Mouse (Mus musculus): ENCODE data around the gene Sh3rf1. TPM values are rescaled to one million over a fixed set of nuclear protein-coding genes. Genes with fewer than 3 reads are reported as not detected.
A peak's percentile ranks its signal among the peaks of the same experiment; 100 is the strongest.

Sh3rf1 gene
- polyA plus RNA-seq, 1 experiment from 2014 or later: 34.7 TPM

DNA sequence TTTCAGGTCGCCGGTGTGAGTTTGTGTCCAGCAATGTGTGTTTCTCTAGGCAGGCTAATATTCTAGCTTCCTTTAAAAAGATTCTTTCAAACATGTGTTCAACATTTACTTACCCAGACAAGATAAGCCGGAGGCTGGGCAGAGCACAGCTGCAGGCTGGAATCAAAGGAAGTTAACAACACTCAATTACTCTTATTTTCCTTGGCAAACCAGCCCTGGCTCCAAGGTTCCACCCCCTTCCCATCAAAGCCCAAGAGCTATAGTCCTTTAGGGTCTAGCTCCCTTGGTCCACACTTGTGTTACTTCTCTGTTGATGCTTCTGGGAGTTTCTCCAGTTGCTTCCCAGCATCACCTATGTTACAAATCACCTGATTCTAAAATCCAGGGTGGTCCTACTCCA is 6.7 kb upstream of the Sh3rf1 start:
- H3K27ac ChIP-seq (ENCODE audit: low read length): no peak overlapping the region
- H3K9me3 ChIP-seq (replicated peaks; ENCODE audit: control insufficient read depth, low read length, poor library complexity, severe bottlenecking): no peaks in the 10 kb centered on the region
- ATAC-seq: no peak
- 75% methylated on average over 3 of the region's 3 CpGs for WGBS
- no peak overlapping the region for H3K4me2 ChIP-seq (ENCODE audit: low read length)
- H3K4me1 ChIP-seq (ENCODE audit: control insufficient read depth, insufficient read depth, low read length): no peaks in the 10 kb centered on the region
- H3K9ac ChIP-seq (ENCODE audit: low read depth, low read length): no peak overlapping the region
- H3K4me3 ChIP-seq (ENCODE audit: low read depth, low read length): no peak overlapping the region
- H3K36me3 ChIP-seq (ENCODE audit: control insufficient read depth, insufficient read depth, low read length): no peaks in the 10 kb centered on the region
- no peaks in the 10 kb centered on the region for H3K27me3 ChIP-seq (ENCODE audit: control insufficient read depth, insufficient read depth, low read depth, low read length)

DNA sequence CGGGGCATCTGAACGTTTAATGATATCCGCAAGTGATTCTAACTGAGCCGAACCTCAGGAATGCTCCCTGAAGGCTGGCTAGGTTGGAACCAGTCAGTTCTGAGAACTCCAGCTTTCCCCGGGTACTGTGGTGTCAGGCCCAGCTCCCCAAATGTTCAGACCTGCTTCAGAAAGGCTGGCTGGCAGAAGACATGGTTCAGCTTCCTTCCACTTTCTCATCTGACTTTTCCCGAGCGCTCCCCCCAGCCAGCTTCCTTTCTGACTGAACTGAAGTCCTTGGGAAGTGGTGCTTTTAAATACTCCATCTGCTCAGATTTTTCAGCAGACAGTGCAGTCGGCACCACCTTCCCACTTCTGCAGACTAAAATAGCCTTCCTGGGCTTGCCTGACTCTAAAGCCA is 6.2 kb upstream of the Sh3rf1 start:
- 84% methylated on average over 8 of the region's 8 CpGs for WGBS
- Histone ChIP-seq H3K9ac (ENCODE audit: low read depth, low read length) (no peak overlapping the region), H3K27ac (ENCODE audit: low read length) (no peak overlapping the region), H3K27me3 (ENCODE audit: control insufficient read depth, insufficient read depth, low read depth, low read length) (no peaks in the 10 kb centered on the region), H3K9me3 (replicated peaks; ENCODE audit: control insufficient read depth, low read length, poor library complexity, severe bottlenecking) (no peaks in the 10 kb centered on the region), H3K4me1 (ENCODE audit: control insufficient read depth, insufficient read depth, low read length) (no peaks in the 10 kb centered on the region), H3K36me3 (ENCODE audit: control insufficient read depth, insufficient read depth, low read length) (no peaks in the 10 kb centered on the region), H3K4me3 (ENCODE audit: low read depth, low read length) (no peak overlapping the region), H3K4me2 (ENCODE audit: low read length) (no peak overlapping the region)
- ATAC-seq: no peak

DNA sequence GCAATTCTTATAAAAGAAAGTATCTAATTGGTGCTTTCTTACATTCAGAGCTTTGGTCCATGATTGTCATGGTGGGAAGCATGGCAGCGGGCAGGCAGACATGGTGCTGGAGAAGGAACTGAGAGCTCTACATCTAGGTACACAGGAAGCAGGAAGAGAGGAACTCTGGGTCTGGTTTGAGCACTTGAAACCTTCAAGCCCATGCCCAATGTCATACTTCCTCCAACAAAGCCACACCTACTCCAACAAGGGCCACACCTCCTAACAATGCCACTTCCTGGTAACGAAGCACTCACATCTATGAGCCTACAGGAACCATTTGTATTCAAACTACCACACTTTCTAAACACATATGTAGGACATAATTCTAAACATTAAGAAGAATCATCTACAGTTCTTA is 5.2 kb upstream of the Sh3rf1 start:
- 100% methylated on average over 2 of the region's 2 CpGs for WGBS
- no peak overlapping the region for H3K27ac ChIP-seq (ENCODE audit: low read length)
- ATAC-seq: no peak

DNA sequence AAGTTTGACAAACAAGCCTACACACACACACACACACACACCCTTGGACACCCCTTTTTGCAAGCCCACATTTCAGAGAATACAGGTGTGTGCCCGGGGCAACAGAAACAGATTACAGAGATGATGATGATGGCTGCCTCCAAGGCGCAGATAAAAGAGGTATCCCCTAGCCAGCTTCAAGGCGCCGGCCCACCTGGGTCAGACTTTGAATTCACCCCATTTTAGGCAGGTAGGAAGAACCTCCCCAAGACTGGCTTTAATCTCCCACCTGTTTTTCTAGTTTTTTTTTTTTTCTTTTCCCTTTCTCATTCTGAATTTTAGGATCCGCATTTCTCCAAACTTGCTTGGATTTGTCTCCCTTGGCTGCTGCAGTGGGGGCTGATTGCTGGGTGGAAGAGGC is 389 bp upstream of the Sh3rf1 start:
- peak overlapping the region; percentile 77 for H3K9ac ChIP-seq (ENCODE audit: low read depth, low read length)
- peak overlapping the region; percentile 82 for H3K4me3 ChIP-seq (ENCODE audit: low read depth, low read length)
- peak overlapping the region; percentile 82 for H3K4me2 ChIP-seq (ENCODE audit: low read length)
- peak overlapping the region; percentile 84; the same call in 1 of the 2 replicates for H3K27ac ChIP-seq (ENCODE audit: low read length)
- ATAC-seq: no peak
- peaks cover 21% of the 10 kb centered on the region for H3K4me1 ChIP-seq (ENCODE audit: control insufficient read depth, insufficient read depth, low read length)
- H3K36me3 ChIP-seq (ENCODE audit: control insufficient read depth, insufficient read depth, low read length): no peaks in the 10 kb centered on the region
- no peaks in the 10 kb centered on the region for H3K9me3 ChIP-seq (replicated peaks; ENCODE audit: control insufficient read depth, low read length, poor library complexity, severe bottlenecking)
- no peaks in the 10 kb centered on the region for H3K27me3 ChIP-seq (ENCODE audit: control insufficient read depth, insufficient read depth, low read depth, low read length)
- 28% methylated on average over 5 of the region's 5 CpGs for whole genome bisulfite sequencing

More for the DNA sequence above, 5.2 kb upstream of the Sh3rf1 start:
- Histone ChIP-seq H3K4me2 (ENCODE audit: low read length) (no peak overlapping the region), H3K4me1 (ENCODE audit: control insufficient read depth, insufficient read depth, low read length) (peaks cover 1% of the 10 kb centered on the region; the same call in 1 of the 2 replicates), H3K4me3 (ENCODE audit: low read depth, low read length) (no peak overlapping the region), H3K36me3 (ENCODE audit: control insufficient read depth, insufficient read depth, low read length) (no peaks in the 10 kb centered on the region), H3K9me3 (replicated peaks; ENCODE audit: control insufficient read depth, low read length, poor library complexity, severe bottlenecking) (no peaks in the 10 kb centered on the region), H3K9ac (ENCODE audit: low read depth, low read length) (no peak overlapping the region), H3K27me3 (ENCODE audit: control insufficient read depth, insufficient read depth, low read depth, low read length) (no peaks in the 10 kb centered on the region)

DNA sequence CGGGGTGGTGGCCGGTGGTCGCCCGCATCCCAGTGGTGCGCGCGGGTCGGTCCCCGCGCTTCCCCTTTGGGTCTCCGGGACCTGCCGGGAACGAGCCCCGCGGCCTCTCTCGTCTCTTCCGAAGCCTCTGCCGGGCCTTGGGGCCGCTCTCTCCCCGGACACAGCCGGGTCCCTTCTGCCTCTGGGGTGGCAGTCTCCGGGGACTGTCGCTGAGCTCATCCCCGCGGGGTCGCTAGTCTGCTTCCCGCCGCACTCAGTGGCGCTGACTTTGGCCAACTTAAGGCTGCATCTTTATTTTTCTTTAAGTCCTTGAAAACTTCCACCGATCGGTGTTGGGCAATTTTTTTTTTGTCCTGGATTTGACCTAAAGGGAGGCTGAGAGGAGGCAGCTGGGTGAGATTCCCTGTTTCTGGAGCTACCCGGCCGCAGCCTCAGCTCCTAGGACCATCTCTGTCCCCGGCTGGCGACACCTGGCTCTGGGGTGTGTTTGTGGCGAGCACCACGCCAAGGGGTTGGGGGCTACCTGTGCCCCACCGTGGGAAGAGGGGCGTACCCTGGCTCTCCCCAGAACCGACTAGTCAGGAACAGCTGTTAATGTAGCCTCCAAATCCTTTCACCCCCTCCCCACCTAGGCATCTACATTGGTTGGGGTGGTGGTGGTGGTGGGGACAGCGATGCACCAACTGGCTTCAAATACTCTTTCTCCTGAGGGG is 864 bp downstream of the Sh3rf1 start:
- Histone ChIP-seq H3K36me3 (ENCODE audit: control insufficient read depth, insufficient read depth, low read length) (no peaks in the 10 kb centered on the region), H3K9me3 (replicated peaks; ENCODE audit: control insufficient read depth, low read length, poor library complexity, severe bottlenecking) (no peaks in the 10 kb centered on the region), H3K9ac (ENCODE audit: low read depth, low read length) (peak overlapping the region; percentile 77), H3K27me3 (ENCODE audit: control insufficient read depth, insufficient read depth, low read depth, low read length) (no peaks in the 10 kb centered on the region), H3K4me1 (ENCODE audit: control insufficient read depth, insufficient read depth, low read length) (peaks cover 32% of the 10 kb centered on the region), H3K4me3 (ENCODE audit: low read depth, low read length) (peak overlapping the region; percentile 82), H3K4me2 (ENCODE audit: low read length) (peak overlapping the region; percentile 82), H3K27ac (ENCODE audit: low read length) (peak overlapping the region; percentile 84)
- ATAC-seq: peak; percentile 76
- under 1% methylated on average over 34 of the region's 41 CpGs for WGBS

DNA sequence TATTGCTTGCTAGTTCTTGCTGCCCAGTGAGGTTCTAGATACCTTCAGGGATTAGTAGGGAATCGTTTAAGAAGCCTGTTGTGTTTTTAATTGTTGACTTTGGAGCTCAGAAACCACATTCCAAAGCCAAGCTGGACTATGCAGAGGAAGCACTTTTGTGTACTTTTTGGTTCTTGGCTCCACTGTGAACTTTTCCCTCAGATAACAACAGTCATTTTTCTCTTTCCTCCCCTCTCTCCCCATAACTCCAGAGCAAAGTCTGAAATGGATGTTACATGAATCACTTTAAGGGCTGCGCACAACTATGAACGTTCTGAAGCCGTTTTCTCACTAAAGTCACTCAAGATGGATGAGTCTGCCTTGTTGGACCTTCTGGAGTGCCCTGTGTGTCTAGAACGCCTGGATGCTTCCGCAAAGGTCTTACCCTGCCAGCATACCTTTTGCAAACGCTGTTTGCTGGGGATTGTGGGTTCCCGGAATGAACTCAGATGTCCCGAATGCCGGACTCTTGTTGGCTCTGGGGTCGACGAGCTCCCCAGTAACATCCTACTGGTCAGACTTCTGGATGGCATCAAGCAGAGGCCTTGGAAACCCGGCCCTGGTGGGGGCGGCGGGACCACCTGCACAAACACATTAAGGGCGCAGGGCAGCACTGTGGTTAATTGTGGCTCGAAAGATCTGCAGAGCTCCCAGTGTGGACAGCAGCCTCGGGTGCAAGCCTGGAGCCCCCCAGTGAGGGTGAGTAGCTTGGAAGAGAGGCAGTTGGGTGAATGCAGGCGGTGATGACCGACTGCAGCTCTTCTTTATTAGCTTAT is 2.1 kb downstream of the Sh3rf1 start:
- Histone ChIP-seq H3K4me3 (ENCODE audit: low read depth, low read length) (peak overlapping the region; percentile 82), H3K9ac (ENCODE audit: low read depth, low read length) (peak overlapping the region; percentile 77), H3K27ac (ENCODE audit: low read length) (peak overlapping the region; percentile 53; the same call in 1 of the 2 replicates), H3K4me1 (ENCODE audit: control insufficient read depth, insufficient read depth, low read length) (peaks cover 38% of the 10 kb centered on the region), H3K4me2 (ENCODE audit: low read length) (peak overlapping the region; percentile 82), H3K27me3 (ENCODE audit: control insufficient read depth, insufficient read depth, low read depth, low read length) (no peaks in the 10 kb centered on the region), H3K36me3 (ENCODE audit: control insufficient read depth, insufficient read depth, low read length) (no peaks in the 10 kb centered on the region), H3K9me3 (replicated peaks; ENCODE audit: control insufficient read depth, low read length, poor library complexity, severe bottlenecking) (no peaks in the 10 kb centered on the region)
- no peak for ATAC-seq
- 40% methylated on average over 20 of the region's 20 CpGs for WGBS

DNA sequence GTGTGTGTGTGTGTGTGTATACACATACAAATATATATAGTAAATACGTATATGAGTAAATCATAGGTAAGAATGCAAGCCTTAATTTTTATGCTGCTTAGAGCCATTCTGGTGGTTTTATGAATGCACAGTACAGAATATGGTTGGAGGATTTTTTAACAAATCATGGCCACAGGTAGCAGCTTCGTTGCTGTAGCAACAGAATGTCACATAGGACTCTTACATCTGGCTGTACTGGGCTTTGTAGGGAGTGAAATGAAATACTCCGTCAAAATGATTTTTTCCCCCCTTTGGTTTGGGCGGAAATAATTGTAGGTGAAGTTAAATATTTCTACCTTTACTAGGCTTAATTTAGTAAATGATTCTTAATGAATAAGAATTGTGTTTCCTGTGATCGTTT is 3.0 kb downstream of the Sh3rf1 start:
- 51% methylated on average over 5 of the region's 5 CpGs for WGBS
- H3K4me3 ChIP-seq (ENCODE audit: low read depth, low read length): peak overlapping the region; percentile 82
- peak; percentile 33; the same call in 1 of the 2 replicates for ATAC-seq
- H3K27me3 ChIP-seq (ENCODE audit: control insufficient read depth, insufficient read depth, low read depth, low read length): no peaks in the 10 kb centered on the region
- peak overlapping the region; percentile 82 for H3K4me2 ChIP-seq (ENCODE audit: low read length)
- peak overlapping the region; percentile 61 for H3K9ac ChIP-seq (ENCODE audit: low read depth, low read length)
- H3K27ac ChIP-seq (ENCODE audit: low read length): no peak overlapping the region
- no peaks in the 10 kb centered on the region for H3K36me3 ChIP-seq (ENCODE audit: control insufficient read depth, insufficient read depth, low read length)
- peaks cover 40% of the 10 kb centered on the region for H3K4me1 ChIP-seq (ENCODE audit: control insufficient read depth, insufficient read depth, low read length)
- H3K9me3 ChIP-seq (replicated peaks; ENCODE audit: control insufficient read depth, low read length, poor library complexity, severe bottlenecking): no peaks in the 10 kb centered on the region

DNA sequence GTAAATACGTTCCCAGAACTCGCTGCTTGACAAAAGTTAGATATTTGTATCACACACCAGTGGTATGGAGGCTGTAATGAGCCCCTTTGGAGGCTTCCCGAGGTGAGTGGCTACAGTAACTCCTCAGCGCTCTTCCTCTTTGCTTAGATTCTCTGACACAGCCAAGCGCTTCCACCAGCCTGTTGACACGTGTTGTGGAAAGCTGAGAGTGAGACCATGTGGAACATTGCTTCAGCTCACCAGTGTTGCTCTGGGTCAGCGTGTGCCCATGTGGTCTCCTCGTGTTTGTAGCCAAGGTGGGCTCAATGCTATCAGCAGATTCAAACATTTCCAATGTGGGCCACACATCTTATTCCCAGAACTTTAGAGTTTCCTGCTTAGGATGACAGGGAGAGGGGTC is 5.0 kb downstream of the Sh3rf1 start:
- Histone ChIP-seq H3K4me2 (ENCODE audit: low read length) (peak overlapping the region; percentile 52), H3K9me3 (replicated peaks; ENCODE audit: control insufficient read depth, low read length, poor library complexity, severe bottlenecking) (no peaks in the 10 kb centered on the region), H3K4me3 (ENCODE audit: low read depth, low read length) (peak overlapping the region; percentile 15), H3K27me3 (ENCODE audit: control insufficient read depth, insufficient read depth, low read depth, low read length) (no peaks in the 10 kb centered on the region), H3K36me3 (ENCODE audit: control insufficient read depth, insufficient read depth, low read length) (no peaks in the 10 kb centered on the region), H3K9ac (ENCODE audit: low read depth, low read length) (0 out of 2 replicates have a peak overlapping the region, but pooled peaks have one; percentile 2), H3K27ac (ENCODE audit: low read length) (no peak overlapping the region), H3K4me1 (ENCODE audit: control insufficient read depth, insufficient read depth, low read length) (peaks cover 38% of the 10 kb centered on the region)
- WGBS: 71% methylated on average over 8 of the region's 8 CpGs
- ATAC-seq: no peak

All from midbrain, embryonic 16.5 days (tissue).